Mouse (Mus musculus): ENCODE data around the gene Arrdc1.

Arrdc1 gene

DNA sequence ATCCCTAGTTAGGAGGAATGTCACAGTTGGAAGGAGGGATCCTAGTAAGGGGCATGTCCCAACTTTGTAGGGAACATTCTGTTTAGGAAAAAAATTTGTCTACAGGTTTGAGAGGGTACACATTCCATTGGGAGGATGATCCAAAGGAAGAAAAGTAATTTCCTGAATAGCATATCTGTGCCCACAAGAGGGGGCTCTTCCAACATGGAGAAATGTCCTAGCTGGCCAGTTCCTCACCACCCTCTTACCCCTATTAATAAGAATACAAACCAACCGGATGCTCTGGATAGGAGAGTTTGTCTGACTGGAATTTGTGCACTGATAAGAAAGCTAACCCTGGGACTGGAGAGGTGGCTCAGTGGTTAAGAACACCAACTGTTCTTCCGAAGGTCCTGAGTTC, 11.5 kb downstream of the Arrdc1 start:
- peak; percentile 28 for DNase-seq (ENCODE audit: low spot score)

DNA sequence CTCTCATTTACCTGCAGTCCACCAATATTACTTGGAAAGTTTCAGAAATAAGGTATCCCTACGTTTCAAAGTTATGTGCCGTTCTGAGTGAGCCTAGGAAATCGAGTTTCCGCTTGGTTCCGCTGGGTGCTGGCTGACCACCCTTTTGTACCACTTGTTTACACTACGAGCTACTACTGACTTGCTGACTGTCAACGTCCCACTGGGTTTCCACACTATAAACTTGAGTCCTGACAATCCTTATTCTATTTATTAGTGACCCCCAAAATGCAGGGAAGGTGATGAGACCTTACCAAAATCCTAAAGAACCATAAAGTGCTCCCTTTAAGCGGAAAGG, 15.2 kb downstream of the Arrdc1 start:
- no peak for DNase-seq (ENCODE audit: low spot score)

DNA sequence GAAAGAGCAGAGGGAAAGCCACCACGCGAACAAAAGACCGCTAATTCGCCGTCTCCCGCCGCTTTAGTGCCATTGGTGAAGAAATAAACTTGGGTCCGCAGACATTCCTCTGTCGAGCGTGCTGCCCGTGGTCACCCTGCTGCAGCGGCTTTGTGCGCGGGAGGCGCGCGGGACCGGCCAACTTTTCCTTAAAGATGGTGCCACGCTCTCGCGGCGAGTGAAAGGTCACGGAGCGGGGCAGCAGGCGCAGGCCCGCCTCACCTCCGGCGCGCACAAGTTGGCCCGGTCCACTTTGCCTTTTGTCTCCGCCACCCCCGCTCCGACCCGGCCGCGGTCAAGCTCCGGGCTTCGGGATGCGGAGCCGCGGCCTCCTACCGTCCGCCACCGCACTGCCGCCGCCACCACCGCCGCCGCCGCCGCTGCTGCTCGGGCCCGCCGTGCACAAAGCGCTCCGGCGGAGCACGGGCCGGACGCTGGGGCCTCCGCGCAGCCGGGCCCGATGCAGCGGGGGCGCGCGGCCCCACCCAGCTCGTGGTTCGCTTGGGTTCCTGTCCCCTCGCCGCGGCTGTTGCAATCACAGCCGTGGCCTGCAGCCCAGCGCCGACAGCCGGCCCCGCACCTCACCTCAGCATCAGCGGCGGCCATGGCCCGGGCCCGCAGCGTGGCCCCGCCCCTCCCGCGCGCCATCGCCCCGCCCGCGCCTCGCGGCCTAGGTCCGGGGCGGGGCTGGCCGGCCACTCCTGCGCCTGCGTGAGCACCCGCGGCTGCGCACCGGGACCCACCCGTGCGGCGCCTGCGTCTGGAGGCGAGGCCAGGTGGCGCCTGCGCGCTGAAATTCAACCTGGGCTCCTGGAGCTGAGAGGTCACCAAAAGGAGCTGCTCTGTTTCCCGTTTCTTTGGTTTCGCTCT, 15.9 kb downstream of the Arrdc1 start, which contains the start of gene Ehmt1:
Gene Ehmt1, minus strand, starts transcription at position 685 of the 909 bp plus-strand sequence.
- DNase-seq (ENCODE audit: low spot score): peak; percentile 92

DNA sequence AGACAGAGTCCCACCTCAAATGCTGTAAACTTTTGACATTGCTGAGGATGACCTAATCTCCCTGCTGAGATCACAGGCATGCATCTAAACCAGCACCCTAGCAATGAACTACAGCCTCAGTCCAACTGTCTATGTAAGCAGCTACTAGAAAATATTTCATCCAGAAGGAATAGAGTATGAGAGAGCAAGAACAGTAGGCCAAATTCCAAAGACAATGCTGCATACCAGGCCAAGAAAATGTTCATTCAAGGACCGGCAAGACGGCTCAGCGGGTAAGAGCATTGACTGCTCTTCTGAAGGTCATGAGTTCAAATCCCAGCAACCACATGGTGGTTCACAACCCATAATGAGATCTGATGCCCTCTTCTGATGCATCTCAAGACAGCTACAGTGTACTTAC, 20.3 kb downstream of the Arrdc1 start:
- no peak for DNase-seq (ENCODE audit: low spot score)

DNA sequence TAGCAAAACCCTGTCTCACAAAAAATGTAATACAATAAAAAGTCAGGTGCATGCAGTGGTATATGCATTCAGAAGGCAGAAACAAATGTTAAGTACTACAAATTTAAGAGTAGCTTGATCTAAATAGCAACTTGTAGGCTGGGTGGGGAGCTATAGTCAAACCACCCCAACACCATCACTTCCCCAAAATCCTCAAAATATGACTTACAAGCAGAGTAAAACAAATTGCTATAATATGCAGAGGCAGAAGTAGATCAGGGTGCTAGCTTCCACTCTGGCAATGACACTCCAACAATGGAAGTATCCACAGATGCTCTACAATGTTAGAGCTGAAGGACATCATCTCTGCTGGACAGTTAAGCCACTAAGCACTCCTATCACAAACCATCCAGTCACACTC, 22.5 kb downstream of the Arrdc1 start:
- no peak for DNase-seq (ENCODE audit: low spot score)

DNA sequence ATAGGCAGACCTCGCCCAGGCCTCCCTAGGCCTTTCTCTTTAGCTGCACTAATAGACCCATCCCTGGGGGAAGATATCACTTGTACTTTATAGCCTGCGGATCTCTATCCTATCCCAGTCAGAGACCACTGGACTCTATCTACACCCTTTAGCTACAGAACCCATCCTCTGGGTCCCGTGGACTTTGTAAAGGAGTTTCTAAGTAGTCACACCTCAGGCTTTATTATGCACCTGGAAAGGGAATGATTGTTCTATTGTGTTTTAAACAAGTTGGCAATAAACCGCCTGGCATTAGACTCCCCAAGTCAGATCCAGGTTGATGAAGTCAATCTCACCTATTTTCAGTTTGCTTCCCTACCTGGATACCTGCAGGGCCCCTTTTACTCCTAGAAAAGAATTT, 22.9 kb downstream of the Arrdc1 start:
- no peak for DNase-seq (ENCODE audit: low spot score)

DNA sequence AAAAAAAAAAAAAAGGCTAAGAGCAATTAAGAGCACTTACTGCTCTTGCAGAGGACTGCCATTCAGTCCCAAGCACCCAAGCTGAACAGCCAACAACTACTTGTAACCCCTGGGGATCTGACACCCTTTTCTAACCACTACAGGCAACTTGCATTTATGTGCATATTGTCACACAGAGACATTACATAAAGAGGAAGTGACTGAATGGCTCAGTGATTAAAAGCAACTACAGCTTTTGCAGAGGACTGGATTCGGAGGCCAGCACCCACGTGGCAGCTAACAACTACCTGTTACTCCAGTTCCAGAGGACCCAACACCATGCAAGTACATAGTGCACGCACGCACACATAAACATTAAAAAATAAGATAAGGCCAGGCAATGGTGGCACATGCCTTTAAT, 24.6 kb downstream of the Arrdc1 start:
- DNase-seq (ENCODE audit: low spot score): no peak

DNA sequence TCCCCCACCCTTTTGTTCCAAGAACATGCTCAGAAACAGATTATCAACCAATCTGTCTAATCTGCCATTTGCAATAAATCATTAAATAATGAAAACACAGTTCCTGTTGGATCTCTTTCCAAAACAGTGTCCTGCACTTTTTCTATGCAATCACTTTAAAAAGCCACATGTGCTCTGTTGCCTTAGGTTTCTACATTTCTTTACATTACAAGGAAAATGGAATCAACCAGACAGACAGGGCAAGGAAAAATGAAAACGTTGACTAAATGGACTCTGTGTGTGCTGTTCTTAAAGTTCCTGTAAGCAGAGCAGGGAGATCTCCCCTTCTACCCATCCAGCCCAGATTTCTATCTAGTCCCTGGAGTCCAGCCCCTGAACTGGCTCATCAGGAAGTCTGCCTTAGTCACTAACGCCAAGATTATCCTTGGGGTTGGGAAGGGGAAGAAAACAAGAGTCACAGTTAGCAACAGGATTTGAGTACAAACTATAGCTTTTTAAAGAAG, 29.3 kb downstream of the Arrdc1 start:
- no peak for DNase-seq (ENCODE audit: low spot score)

DNA sequence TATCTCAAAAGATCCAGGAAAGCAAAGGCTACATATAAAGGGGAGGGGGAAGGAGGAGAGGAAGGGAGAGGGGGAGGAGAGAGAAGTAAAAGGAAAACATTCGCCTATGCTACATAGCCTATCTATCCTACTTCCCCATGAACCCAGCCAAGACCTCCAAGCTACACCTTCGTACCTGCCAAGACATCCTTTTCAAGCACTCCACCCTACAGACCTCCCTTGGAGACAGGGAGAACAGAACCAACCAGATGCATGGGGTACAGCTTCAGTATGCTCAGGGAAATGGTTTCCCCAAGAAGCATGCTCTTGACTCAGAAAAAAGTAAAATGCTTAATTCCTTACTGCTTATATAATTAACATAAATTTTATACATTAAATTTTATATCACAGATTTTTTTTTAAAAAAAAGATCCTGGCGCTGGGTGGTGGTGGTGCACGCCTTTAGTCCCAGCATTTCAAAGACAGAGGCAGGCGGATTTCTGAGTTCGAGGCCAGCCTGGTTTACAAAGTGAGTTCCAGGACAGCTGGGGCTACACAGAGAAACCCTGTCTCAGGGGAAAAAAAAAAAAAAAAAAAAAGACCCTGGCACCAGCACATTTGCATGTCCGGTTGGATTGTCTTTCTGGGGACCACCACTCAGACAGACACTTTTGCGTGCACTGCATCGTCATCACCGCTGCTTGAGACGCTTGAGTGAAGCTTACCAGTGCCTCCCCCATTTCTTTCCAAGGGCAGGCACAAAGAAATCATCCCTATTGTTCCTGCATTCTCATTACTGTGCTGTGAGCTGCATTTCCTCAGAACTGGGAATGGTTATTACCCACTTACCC, 30.0 kb downstream of the Arrdc1 start:
- peak; percentile 57 for DNase-seq (ENCODE audit: low spot score)

DNA sequence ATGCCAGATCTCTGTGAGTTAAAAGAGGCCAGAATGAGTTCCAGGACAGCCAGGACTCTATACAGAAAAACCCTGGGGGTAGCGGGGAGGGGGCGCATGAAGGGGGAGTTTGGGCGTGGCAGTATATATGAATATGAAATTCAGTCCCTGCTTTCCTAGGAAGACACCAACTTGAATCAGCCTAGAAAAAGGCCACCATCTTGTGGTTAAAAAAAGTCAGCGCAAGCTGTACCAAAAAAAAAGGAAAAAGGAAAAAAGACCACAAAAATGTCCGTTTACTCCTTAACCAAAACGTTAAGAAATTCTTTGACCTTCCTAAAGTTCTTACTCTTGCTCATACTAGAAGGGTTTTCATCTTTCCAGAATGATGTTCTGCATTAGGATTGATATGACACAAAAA, 32.1 kb downstream of the Arrdc1 start:
- DNase-seq (ENCODE audit: low spot score): no peak

DNA sequence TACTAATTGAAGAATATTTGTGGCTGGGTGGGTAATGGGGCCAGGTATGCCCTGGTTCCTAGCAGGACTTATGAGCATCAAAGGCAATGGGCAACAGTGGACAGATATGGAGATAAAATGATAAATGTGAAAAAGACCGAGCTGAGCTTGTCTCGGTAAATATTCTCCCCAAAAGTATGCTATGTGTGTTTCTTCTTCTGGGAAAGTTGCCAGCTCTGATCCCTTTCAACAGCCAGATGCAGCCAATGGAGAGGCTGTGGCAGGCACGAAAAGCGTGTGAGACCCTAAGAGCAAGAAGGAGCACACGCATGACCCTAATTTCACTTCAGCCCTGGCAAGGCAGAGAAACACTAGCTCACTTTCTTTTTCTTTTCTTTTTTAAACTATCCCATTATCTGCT, 34.0 kb downstream of the Arrdc1 start:
- DNase-seq (ENCODE audit: low spot score): no peak

DNA sequence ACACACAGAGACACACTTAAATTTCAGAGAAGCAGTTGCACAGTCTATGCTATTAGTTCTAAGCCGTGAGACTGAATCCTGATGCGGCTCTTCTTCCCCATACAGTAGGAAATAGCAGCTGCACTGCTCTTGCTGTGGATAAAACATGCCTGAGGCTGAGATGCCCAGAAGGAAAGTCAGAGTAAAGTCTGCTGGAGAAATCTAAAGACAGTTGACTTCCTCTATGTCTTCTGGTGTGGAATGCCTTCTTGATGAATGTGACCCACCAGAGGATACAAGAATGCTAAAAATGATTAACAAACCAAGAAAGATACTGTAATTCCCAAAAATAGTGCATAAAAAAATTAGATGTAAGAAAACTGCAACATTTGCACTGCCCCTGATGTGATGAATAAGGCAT, 35.8 kb downstream of the Arrdc1 start:
- no peak for DNase-seq (ENCODE audit: low spot score)

DNA sequence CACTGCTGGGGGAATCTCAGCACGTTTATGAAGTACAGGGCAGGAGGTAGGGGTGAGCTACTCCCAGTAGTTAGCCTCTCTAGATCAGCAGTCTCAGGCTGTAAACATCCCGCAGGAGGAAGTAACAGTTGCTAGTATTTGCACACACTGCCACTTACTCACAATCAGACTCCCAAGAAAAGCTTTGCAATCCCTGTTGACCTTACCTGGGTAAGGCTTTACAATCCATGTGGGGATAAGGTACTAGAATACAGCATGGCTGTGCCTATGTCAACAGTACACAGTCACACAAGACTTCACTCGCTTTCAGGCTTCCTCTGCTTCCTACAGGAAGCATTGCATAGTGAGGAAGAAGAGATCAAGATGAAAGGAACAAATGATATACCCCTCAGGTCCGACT, 38.3 kb downstream of the Arrdc1 start:
- DNase-seq (ENCODE audit: low spot score): no peak

DNA sequence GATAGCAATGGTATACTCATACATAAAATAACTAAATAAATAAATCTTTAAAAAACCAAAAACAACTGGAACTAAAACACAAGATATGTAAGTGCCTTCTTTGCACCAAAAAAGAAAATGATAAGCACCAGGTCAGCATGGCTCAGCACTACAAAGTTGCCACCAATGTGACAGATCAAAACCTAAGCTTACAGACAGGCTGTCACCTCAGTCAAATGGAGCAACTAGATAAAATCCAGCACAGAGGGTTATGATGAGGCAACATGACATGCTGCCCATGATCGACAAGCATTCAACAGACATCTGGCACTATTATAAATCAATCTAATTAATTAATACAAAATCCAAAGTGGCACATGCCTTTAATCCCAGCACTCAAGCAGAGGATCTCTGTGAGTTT, 40.8 kb downstream of the Arrdc1 start:
- DNase-seq (ENCODE audit: low spot score): no peak

DNA sequence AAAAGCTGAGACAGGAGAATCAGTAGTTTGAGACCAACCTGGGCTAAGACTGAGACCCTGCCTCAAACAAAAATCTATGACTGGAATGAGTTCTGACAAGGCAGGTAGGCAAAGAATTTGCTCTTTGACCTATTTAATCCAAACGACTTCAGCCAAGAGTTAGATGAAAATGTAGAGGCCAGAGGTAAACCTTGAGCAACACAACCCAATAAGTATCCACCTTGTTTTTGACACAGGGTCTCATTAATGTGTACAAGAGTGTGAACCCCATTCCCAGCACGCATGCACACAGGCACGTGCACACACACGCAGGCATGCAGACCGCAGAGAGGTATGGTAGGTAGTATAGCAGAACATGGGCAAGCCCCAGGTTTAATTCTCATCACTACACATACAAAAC, 42.7 kb downstream of the Arrdc1 start:
- DNase-seq (ENCODE audit: low spot score): no peak

DNA sequence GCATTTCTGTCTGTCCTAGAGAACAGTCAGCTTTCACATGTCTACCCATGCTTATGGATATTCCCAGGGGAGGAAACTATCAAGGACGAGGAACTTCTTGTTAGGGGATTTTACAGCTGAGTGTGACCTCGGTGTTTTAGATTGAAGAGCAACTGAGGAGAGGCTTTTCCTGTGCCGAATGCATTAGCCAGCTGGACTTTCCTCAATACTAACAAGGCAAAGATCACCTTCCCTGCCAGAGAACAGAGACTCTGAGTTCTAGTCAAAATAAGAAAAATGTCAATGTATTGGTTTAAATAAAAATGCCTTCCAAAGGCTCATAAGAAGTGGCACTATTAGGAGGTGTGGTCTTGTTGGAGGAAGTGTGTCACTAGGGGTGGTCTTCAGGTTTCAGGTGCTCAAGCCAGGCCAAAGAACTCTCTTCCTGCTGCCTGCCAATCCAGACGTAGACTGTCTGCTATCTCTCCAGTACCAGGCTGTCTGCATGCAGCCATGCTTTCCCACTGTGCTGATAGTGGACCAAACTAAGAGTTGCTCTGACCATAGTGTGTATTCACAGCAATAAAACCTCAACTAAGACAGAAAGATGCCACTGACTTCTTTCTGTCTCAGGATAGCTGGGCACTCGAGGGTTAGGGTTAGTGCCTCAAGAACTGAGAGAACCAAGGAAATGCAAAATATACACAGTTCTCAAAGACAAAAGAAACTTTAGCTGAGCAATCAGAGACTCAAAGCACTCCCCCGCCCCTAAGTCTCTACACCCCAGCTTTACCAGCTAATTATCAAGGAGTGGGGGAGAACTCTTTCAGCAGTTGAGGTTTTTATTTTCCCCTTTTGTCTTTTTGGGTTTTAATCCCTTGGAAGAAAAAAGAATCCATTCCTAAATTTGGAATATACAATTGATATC, 44.3 kb downstream of the Arrdc1 start:
- no peak for DNase-seq (ENCODE audit: low spot score)

DNA sequence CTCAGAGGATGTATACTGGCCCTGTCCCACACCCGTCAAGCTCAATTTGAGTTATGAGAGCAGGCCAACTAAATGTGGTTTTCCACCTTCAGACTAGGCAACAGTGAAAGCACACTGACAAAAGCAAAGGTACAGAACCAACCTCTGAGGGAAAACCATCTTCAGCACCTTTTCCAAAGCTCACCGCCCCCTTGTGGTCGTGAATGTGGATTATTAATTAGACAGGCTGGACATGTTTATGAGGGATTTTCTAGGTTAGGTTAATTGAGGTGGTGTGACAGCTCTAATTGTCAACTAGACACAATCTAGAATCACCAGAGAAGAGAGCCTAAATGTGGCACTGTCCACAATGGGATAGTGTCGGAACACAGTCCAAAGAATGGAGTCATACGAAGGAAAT, 46.2 kb downstream of the Arrdc1 start:
- DNase-seq (ENCODE audit: low spot score): no peak

DNA sequence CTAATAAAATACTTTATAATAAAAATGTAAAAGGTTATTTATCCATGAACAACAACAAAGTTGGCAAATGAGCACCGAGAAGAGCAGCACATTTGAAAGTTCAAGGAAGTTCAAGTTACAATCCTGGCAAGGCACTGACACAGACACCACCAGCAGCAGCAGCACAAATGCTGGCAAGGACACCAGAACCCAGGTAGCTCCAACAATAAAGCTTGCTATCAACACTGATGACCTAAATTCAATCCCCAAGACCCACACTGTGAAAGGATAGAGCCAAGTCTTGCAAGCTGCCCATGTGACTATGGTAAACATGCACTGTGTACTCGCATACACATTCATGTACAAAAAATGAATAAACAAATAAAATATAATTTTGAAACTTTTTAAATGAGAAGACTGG, 54.4 kb downstream of the Arrdc1 start:
- DNase-seq (ENCODE audit: low spot score): no peak

Measured in embryo, embryonic 10 days (tissue).